Mouse (Mus musculus) testis, adult 2 months (tissue): ENCODE results near the gene Nfib. TPM values are rescaled to one million over a fixed set of nuclear protein-coding genes. Genes with fewer than 3 reads are reported as not detected.

Source experiments
- H3K27ac ChIP-seq: fragments of 200-500 bp; 2 replicates; pipeline ENCODE4 v1.5.1; 2012; ENCODE audit warnings: low read depth, low read length; ENCODE audit not compliant: control insufficient read depth, insufficient read depth
- H3K27me3 ChIP-seq: fragments of 200-500 bp; 2 replicates; pipeline ENCODE4 v1.6.1; 2012; ENCODE audit warnings: mild to moderate bottlenecking, low read length, moderate library complexity; ENCODE audit not compliant: control insufficient read depth, insufficient read depth
- H3K36me3 ChIP-seq: fragments of 200-500 bp; 2 replicates; pipeline ENCODE4 v1.6.1; 2012; ENCODE audit warnings: mild to moderate bottlenecking, low read length; ENCODE audit not compliant: control insufficient read depth, insufficient read depth
- H3K4me1 ChIP-seq: fragments of 200-500 bp; 2 replicates; pipeline ENCODE4 v1.6.1; 2012; ENCODE audit warnings: low read length; ENCODE audit not compliant: control insufficient read depth, insufficient read depth
- H3K4me3 ChIP-seq: fragments of 200-500 bp; 2 replicates; pipeline ENCODE4 v1.5.1; 2012; ENCODE audit warnings: low read depth, mild to moderate bottlenecking, low read length, moderate library complexity, mixed read lengths; ENCODE audit not compliant: control insufficient read depth
- CTCF ChIP-seq: fragments of 200-500 bp; IDR thresholded peaks from 2 replicates; pipeline ENCODE4 v1.5.1; 2012; ENCODE audit warnings: low read depth, mild to moderate bottlenecking, inconsistent platforms, low read length, moderate library complexity; ENCODE audit not compliant: control insufficient read depth, insufficient read depth, insufficient replicate concordance
- POLR2A ChIP-seq: fragments of 200-500 bp; IDR thresholded peaks from 2 replicates; pipeline ENCODE4 v1.6.1; 2012; ENCODE audit warnings: low read depth, mild to moderate bottlenecking, inconsistent platforms, low read length, moderate library complexity; ENCODE audit not compliant: control insufficient read depth
- polyA plus RNA-seq: library from polyadenylated mRNA; depleted of rRNA; stranded (reverse); fragments of >200 nt; gene quantifications from 2 replicates; pipeline ENCODE4 v1.2.3, GENCODE M21; 2012; rRNA removed

Nfib gene
- polyA plus RNA-seq, 1 experiment: 1.2 TPM

- Histone ChIP-seq H3K4me1 (peaks cover 8% of the 10 kb centered on the region), H3K27ac (no peak overlapping the region), H3K27me3 (no peaks in the 10 kb centered on the region), H3K4me3 (no peak overlapping the region), H3K36me3 (no peaks in the 10 kb centered on the region)
- TF ChIP-seq POLR2A: no peak
- no peak for TF ChIP-seq CTCF
Observed at GRCm38 (mm10) chr4:82252054-82252453, 453.5 kb downstream of the Nfib start.

GRCm38 (mm10) chr4:82250355-82250659 is 455.2 kb downstream of the Nfib start:
- no peaks in the 10 kb centered on the region for H3K27me3 ChIP-seq

GRCm38 (mm10) chr4:82249518-82250354 is 455.8 kb downstream of the Nfib start:
- Histone ChIP-seq H3K27me3 (no peaks in the 10 kb centered on the region), H3K4me1 (peaks cover 8% of the 10 kb centered on the region), H3K27ac (peak overlapping the region; percentile 17), H3K4me3 (no peak overlapping the region), H3K36me3 (no peaks in the 10 kb centered on the region)
- no peak for TF ChIP-seq CTCF
- TF ChIP-seq POLR2A: no peak

More at GRCm38 (mm10) chr4:82250355-82250659, 455.2 kb downstream of the Nfib start:
- no peak for TF ChIP-seq CTCF
- no peak for TF ChIP-seq POLR2A
- Histone ChIP-seq H3K4me1 (peaks cover 8% of the 10 kb centered on the region), H3K27ac (no peak overlapping the region), H3K36me3 (no peaks in the 10 kb centered on the region), H3K4me3 (no peak overlapping the region)

GRCm38 (mm10) chr4:82248961-82249360 is 456.6 kb downstream of the Nfib start:
- no peaks in the 10 kb centered on the region for H3K36me3 ChIP-seq
- peaks cover 8% of the 10 kb centered on the region for H3K4me1 ChIP-seq
- no peaks in the 10 kb centered on the region for H3K27me3 ChIP-seq
- H3K27ac ChIP-seq: no peak overlapping the region
- TF ChIP-seq POLR2A: no peak
- no peak for TF ChIP-seq CTCF
- H3K4me3 ChIP-seq: no peak overlapping the region

- Histone ChIP-seq H3K4me1 (peaks cover 8% of the 10 kb centered on the region), H3K36me3 (no peaks in the 10 kb centered on the region), H3K4me3 (no peak overlapping the region), H3K27me3 (no peaks in the 10 kb centered on the region), H3K27ac (no peak overlapping the region)
- no peak for TF ChIP-seq CTCF
- TF ChIP-seq POLR2A: no peak
Observed at GRCm38 (mm10) chr4:82248031-82248430, 457.5 kb downstream of the Nfib start.

GRCm38 (mm10) chr4:82246290-82246689 is 459.3 kb downstream of the Nfib start:
- no peak for TF ChIP-seq POLR2A
- TF ChIP-seq CTCF: no peak
- no peak overlapping the region for H3K27ac ChIP-seq
- no peak overlapping the region for H3K4me3 ChIP-seq
- H3K4me1 ChIP-seq: peaks cover 3% of the 10 kb centered on the region
- H3K27me3 ChIP-seq: no peaks in the 10 kb centered on the region
- no peaks in the 10 kb centered on the region for H3K36me3 ChIP-seq

Other genes starting within 250 kb of the Nfib start
- gene Zdhhc21, start 154.2 kb upstream of the Nfib start, polyA plus RNA-seq: 4.1 and 5.5 TPM in 2 replicates
- not detected in 2 replicates for gene Cer1, start 179.4 kb upstream of the Nfib start, polyA plus RNA-seq